Mouse (Mus musculus) thymus, postnatal 10 days (tissue): ENCODE data around the gene Slco3a1.

Source experiments
- DNase-seq, 2 experiments: peaks; one replicate each; pipeline ENCODE4 v3.0.0; 2021; ENCODE audit warnings: low spot score in 2 of 2

Slco3a1 gene

GRCm38 (mm10) chr7:74528182-74528581, 26.4 kb downstream of the Slco3a1 start:
- no peak for DNase-seq

GRCm38 (mm10) chr7:74527689-74528088, 26.9 kb downstream of the Slco3a1 start:
- DNase-seq = no peak

DNA sequence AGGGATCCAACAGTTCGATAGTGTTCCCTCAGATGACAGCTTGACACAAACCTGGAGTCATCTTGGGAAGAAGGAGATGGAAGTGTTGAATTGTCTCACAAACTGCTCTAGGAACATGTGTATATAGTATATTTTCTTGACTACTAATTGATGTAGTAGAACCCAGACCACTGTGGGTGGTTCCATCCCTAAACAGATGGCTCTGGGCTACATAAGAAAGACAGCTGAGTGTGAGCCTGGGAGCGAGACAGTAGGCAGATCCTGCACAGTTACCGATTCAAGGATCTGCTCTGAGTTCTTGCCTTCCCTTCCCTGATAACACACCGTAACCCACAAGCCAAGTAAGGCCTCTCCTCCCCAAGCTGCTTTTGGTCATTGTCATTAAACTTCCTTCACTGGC, 28.6 kb downstream of the Slco3a1 start:
- DNase-seq = no peak

GRCm38 (mm10) chr7:74525586-74525985, 29.0 kb downstream of the Slco3a1 start:
- DNase-seq = no peak

- no peak for DNase-seq
These were observed 30.2 kb downstream of the Slco3a1 start for GRCm38 (mm10) chr7:74524188-74524971.

DNA sequence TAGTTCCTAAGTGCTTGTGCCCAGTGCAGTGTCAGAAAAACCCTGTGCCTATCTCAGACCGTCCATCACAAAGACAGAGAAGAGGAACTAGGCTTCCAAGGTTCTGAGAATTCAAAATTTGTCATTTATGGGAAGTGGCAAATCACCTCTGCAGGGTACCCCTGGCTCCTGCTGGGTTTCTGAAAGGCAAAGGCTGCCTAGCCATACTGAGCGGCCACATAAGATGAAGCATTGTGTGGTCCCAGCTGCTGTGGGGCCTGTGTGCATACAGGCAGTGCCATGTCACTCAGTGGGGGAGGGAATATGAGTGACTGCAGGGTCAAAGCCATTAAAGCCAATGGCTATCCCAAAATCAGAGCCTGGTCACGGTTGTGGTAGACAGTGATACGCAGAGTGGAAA, 31.5 kb downstream of the Slco3a1 start:
- DNase-seq = no peak

GRCm38 (mm10) chr7:74522260-74522659, 32.3 kb downstream of the Slco3a1 start:
- no peak for DNase-seq

GRCm38 (mm10) chr7:74519386-74519785, 35.2 kb downstream of the Slco3a1 start:
- no peak for DNase-seq

DNA sequence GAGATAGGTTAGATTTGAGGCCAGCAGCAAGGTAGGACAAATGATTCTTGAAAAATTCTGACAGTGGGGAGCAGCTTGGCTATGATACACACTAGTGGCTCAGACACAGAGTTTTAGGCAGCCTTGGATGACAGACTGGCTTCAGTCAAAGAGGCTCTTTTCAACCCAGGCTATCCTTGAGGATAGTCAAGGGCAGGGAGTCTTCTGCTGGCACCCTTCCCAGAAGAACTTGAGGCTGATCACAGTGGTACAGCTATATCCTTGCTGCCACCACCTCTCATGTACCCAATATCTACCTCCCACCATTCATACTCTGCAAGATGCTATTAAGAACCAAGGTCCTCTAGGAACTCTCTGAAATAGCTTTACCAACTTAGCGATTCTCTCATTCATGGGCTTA, 35.8 kb downstream of the Slco3a1 start:
- DNase-seq = no peak

DNA sequence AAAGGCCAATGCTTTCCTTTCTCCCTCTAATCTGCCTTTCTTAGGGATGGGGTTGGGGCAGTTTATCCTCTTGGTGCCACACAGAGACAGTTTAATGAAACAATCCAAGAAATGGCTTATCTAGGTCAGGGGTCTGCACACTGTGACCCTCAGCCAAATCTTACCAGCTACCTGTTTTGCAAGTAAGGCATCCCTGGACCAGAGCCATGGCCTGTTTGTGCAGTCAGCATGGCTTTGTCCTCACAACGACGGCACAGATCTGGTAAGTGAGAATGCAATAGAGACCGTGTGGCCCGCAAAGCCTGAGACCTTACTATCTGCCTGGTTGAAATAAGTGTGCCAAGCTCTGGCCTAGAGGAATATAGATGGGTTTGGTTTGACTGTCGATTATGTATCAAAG, 36.3 kb downstream of the Slco3a1 start:
- no peak for DNase-seq

- DNase-seq = no peak
These were observed 43.9 kb downstream of the Slco3a1 start for GRCm38 (mm10) chr7:74510676-74511075.

- no peak for DNase-seq
These were observed 46.4 kb downstream of the Slco3a1 start for GRCm38 (mm10) chr7:74508205-74508604.

GRCm38 (mm10) chr7:74506856-74507255, 47.7 kb downstream of the Slco3a1 start:
- DNase-seq = no peak

DNA sequence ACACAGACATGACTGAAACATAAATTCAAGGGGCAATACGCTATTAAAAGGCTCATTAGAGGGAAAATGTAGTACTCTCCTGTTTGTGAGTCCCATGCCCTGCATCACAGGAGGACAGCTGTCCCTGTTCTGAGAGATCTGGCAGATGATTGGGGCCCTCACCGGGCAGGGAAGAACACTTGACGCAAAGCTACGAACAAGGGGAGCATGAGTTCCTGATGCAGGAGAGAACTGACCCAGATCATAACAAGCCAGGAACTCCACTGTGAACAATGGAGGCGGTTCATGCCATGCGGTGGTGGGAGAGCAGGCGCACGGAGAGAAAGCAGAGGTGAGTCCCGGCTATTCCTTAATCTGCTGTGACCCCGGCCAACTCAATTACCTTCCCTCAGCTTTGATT, 48.9 kb downstream of the Slco3a1 start:
- DNase-seq = no peak

DNA sequence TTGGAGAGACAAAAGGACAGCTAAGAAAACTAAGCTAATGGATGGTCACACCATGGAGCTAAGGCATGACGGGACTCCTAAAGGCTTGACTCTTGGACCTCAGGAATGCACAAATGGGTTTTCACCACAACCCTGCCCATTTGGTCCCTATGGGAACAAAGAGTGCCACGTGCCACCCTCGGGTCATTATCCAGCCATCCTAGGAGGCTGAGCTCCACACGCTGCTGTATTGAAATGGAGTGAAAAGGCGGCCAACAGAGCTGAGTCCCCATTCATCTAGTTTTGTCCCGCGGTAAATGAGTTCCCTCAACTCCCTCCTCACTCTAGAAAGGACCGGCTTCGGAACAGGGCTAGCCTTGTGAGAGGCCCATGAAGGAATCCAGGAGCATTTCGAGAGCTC, 53.4 kb downstream of the Slco3a1 start:
- DNase-seq = no peak

- DNase-seq = no peak
These were observed 55.1 kb downstream of the Slco3a1 start for GRCm38 (mm10) chr7:74499470-74499869.

GRCm38 (mm10) chr7:74498266-74498980, 56.2 kb downstream of the Slco3a1 start:
- DNase-seq = no peak

DNA sequence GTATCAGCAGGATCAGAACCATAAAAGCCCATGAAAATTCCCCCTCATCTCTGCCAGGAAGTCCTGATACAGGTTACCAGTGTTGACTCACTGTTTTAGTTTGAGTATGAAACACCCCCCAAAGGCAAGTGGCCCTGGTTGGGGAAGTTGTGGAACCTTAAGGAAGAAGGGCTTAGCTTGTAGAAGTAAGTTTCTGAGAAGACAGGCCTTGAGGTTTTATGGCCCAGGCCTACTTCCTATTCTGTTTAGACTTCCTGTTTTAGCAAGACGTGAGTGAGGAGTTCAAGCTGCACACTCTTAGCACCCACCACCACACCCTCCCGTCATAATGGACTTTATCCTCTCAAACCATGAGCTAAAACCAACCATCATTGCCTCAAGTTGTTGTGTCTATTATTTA, 57.4 kb downstream of the Slco3a1 start:
- DNase-seq = peak in 1 of 2 experiments; percentile 13

DNA sequence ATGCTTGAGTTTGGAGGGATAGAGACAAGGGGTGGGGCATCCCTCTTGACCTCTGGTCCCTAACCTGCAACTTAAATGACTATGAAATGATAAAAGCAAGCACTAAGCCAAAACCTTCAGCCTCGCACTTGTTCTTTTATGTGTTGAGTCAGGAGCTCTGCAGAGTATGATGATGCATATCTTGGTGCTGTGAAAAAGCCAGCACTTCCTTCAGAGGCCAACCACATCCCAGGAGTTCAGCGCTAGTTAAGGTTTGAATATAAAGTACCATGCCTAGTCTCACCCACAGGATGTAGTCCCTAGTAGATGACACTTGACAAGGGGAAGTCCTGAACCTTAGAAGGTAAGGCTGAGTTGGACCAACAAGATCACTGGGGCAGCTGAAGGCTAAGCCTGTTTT, 59.1 kb downstream of the Slco3a1 start:
- DNase-seq = peak; percentile 18 to 20

GRCm38 (mm10) chr7:74493775-74494174, 60.8 kb downstream of the Slco3a1 start:
- DNase-seq = no peak

GRCm38 (mm10) chr7:74491683-74492355, 62.8 kb downstream of the Slco3a1 start:
- no peak for DNase-seq

DNA sequence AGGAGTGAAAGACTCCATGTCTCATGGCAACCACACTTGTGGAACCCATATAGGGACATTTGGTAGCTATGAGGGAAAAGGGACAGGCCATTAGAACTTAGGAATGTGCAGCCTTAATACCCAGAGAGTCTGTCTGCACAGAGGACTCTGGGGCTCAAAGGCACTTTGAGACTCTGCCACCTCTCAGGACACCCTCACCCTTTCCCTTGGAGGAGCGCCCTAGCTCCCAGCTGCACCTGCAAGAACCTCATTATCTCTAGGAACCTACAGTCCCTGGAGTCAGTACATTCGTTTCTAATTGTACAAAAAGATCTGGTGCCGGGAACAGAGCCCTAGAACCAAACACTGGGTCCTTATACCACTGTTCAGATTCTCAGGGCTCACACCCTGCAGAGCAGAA, 66.4 kb downstream of the Slco3a1 start:
- no peak for DNase-seq

DNA sequence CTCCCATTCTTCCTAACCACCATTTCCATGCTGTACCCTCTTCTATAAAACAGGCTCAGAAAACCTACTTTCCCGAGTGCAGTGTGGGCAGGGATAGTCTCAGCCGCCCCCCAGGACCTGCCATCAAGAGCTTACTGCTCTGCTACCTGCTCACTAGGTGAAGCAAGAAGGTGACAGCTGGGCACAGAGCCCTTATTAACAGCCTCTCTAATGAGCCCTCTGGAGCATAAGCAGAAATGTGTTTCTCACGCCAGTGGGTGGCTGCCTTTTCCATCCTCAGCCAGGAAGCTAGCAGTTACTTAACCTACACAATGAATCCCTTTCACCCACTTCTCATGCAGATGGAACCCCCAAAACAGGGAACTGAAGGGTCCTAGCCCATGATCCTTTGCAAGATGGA, 66.9 kb downstream of the Slco3a1 start:
- DNase-seq = no peak
